Mouse (Mus musculus) C2C12 (cell line): ENCODE results near the gene Sypl2. TPM values are rescaled to one million over a fixed set of nuclear protein-coding genes. Genes with fewer than 3 reads are reported as not detected.

ENCODE experiments used
- H3K27me3 ChIP-seq: one replicate; pipeline ENCODE4 v1.6.1; 2011; ENCODE audit not compliant: control insufficient read depth, insufficient read depth, insufficient read length
- H3K36me3 ChIP-seq: one replicate; pipeline ENCODE4 v1.6.1; 2011; ENCODE audit not compliant: control insufficient read depth, insufficient read depth
- H3K4me3 ChIP-seq: one replicate; pipeline ENCODE4 v1.5.1; 2011; ENCODE audit warnings: mild to moderate bottlenecking, control low read depth; ENCODE audit not compliant: poor library complexity, insufficient read depth, severe bottlenecking
- H3K79me2 ChIP-seq: one replicate; pipeline ENCODE4 v1.6.1; 2011; ENCODE audit not compliant: control insufficient read depth, insufficient read depth
- H3K79me3 ChIP-seq: one replicate; pipeline ENCODE4 v1.6.1; 2011; ENCODE audit warnings: low read depth, control low read depth
- H3ac ChIP-seq: one replicate; pipeline ENCODE3; 2011; ENCODE audit warnings: low read depth; ENCODE audit not compliant: control insufficient read depth, insufficient read length
- CEBPB ChIP-seq: IDR thresholded peaks from one replicate; pipeline ENCODE4 v1.6.1; 2011; ENCODE audit warnings: low read depth, mild to moderate bottlenecking, control low read depth, moderate library complexity
- CTCF ChIP-seq: IDR thresholded peaks from one replicate; pipeline ENCODE4 v1.5.1; 2011; ENCODE audit not compliant: control insufficient read depth, insufficient read depth, insufficient read length
- FOSL1 ChIP-seq: IDR thresholded peaks from one replicate; pipeline ENCODE4 v1.8.0; 2011; ENCODE audit warnings: mild to moderate bottlenecking, low read length; ENCODE audit not compliant: poor library complexity, insufficient read depth, severe bottlenecking
- MAX ChIP-seq: IDR thresholded peaks from one replicate; pipeline ENCODE4 v1.6.1; 2011; ENCODE audit warnings: mild to moderate bottlenecking, control low read depth
- MYOD1 ChIP-seq: IDR thresholded peaks from one replicate; pipeline ENCODE4 v1.6.1; 2011; ENCODE audit warnings: low read depth; ENCODE audit not compliant: control insufficient read depth, insufficient read length
- MYOG ChIP-seq: IDR thresholded peaks from one replicate; pipeline ENCODE4 v1.6.1; 2011; ENCODE audit not compliant: control insufficient read depth, insufficient read length; ENCODE audit errors: extremely low read depth
- USF1 ChIP-seq: IDR thresholded peaks from one replicate; pipeline ENCODE4 v1.6.1; 2011; ENCODE audit warnings: low read depth, mild to moderate bottlenecking, control low read depth, moderate library complexity
- polyA plus RNA-seq: library from polyadenylated mRNA; unstranded; fragments of >200 nt; fragmentation: generic; extraction: Trizol; gene quantifications from one replicate; pipeline ENCODE4 v1.2.1, GENCODE M21; 2012; ENCODE audit warnings: missing spikeins

Gene Sypl2
- polyA plus RNA-seq, 1 experiment, result not detected

- Histone ChIP-seq H3K4me3 (no peak overlapping the region), H3K27me3 (no peaks in the 10 kb centered on the region)
- TF ChIP-seq CEBPB (no peak), MYOD1 (no peak), MAX (no peak), MYOG (no peak), USF1 (no peak), CTCF (no peak), FOSL1 (no peak)
These were observed 32.8 kb downstream of the Sypl2 start for GRCm38 (mm10) chr3:108193686-108194085.

GRCm38 (mm10) chr3:108189897-108190296, 36.6 kb downstream of the Sypl2 start:
- Histone ChIP-seq H3K79me3 (no peaks in the 10 kb centered on the region), H3K4me3 (no peak overlapping the region), H3ac (no peak overlapping the region), H3K27me3 (no peaks in the 10 kb centered on the region), H3K79me2 (no peaks in the 10 kb centered on the region), H3K36me3 (no peaks in the 10 kb centered on the region)
- TF ChIP-seq CTCF, result no peak
- TF ChIP-seq CEBPB, result no peak
- TF ChIP-seq MAX, result no peak
- TF ChIP-seq USF1, result no peak
- no peak for TF ChIP-seq MYOD1
- TF ChIP-seq MYOG, result no peak
- TF ChIP-seq FOSL1, result no peak

More at GRCm38 (mm10) chr3:108193686-108194085, 32.8 kb downstream of the Sypl2 start:
- Histone ChIP-seq H3K36me3 (peaks cover under 1% of the 10 kb centered on the region), H3K79me2 (no peaks in the 10 kb centered on the region), H3K79me3 (no peaks in the 10 kb centered on the region), H3ac (no peak overlapping the region)

- no peak for TF ChIP-seq MYOD1
- TF ChIP-seq USF1, result no peak
- TF ChIP-seq FOSL1, result no peak
- TF ChIP-seq CTCF, result no peak
- no peak for TF ChIP-seq CEBPB
- TF ChIP-seq MYOG, result no peak
- TF ChIP-seq MAX, result no peak
- Histone ChIP-seq H3K27me3 (no peaks in the 10 kb centered on the region), H3K79me2 (no peaks in the 10 kb centered on the region), H3ac (no peak overlapping the region), H3K36me3 (no peaks in the 10 kb centered on the region), H3K4me3 (no peak overlapping the region), H3K79me3 (no peaks in the 10 kb centered on the region)
These were observed 37.5 kb downstream of the Sypl2 start for GRCm38 (mm10) chr3:108188716-108189490.

GRCm38 (mm10) chr3:108187111-108187795, 39.2 kb downstream of the Sypl2 start:
- no peaks in the 10 kb centered on the region for H3K27me3 ChIP-seq
- TF ChIP-seq FOSL1 (no peak), MYOD1 (no peak)
- H3K4me3 ChIP-seq, result no peak overlapping the region
- no peaks in the 10 kb centered on the region for H3K36me3 ChIP-seq
- no peak overlapping the region for H3ac ChIP-seq
- H3K79me2 ChIP-seq, result no peaks in the 10 kb centered on the region
- H3K79me3 ChIP-seq, result no peaks in the 10 kb centered on the region

GRCm38 (mm10) chr3:108186098-108187047, 40.1 kb downstream of the Sypl2 start, which contains the start of gene Amigo1:
Amigo1 (plus strand) TSS chr3:108186335.
- Histone ChIP-seq H3K79me3 (no peaks in the 10 kb centered on the region), H3K4me3 (peak within 1 kb of the TSS; percentile 29)
- TF ChIP-seq MYOG, result no peak
- TF ChIP-seq CEBPB, result no peak
- TF ChIP-seq MAX, result no peak
- TF ChIP-seq MYOD1, result no peak
- no peak for TF ChIP-seq FOSL1
- TF ChIP-seq CTCF, result no peak
- TF ChIP-seq USF1, result no peak

More at GRCm38 (mm10) chr3:108186098-108187047, 40.1 kb downstream of the Sypl2 start, which contains the start of gene Amigo1:
- Histone ChIP-seq H3K36me3 (no peaks in the 10 kb centered on the region), H3ac (peak within 1 kb of the TSS; percentile 71), H3K79me2 (no peaks in the 10 kb centered on the region), H3K27me3 (no peaks in the 10 kb centered on the region)
